Comparison of ENCODE assay signal across 26 mouse cellular contexts in the genomic region with DNA sequence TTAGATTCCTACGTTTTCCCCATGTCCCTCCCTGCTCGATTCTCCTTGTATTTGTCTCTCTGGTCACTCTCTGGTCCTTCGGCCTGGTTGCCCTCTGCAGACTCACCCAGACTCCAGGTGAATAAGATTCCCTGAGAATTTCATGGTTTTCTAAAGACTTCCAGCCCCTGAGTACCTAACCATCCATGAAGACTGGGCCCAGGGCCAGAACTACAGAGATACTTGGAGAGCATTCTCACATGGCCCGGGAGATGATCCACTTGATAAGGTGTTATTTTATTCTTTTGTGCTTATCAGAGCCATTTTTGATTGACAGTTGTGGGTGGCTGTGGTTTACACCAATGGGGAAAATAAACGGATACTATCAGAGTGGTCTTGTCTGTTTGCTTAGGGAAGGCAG. TPM values are rescaled to one million over a fixed set of nuclear protein-coding genes. Genes with fewer than 3 reads are reported as not detected.
"Had no signal": no experiment of that assay in that cellular context is flagged by ENCODE, and none has a peak within 500 bp of the region (broad histone marks: within the 10 kb centered on the region; RNA-seq: fewer than 3 reads in every experiment).

No protein-coding gene starts in this region.

- H3K36me3 ChIP-seq: heart, embryonic 10.5 days; heart, embryonic 12.5 days; hindbrain, embryonic 10.5 days; hindbrain, embryonic 12.5 days; intestine, embryonic 15.5 days; kidney, embryonic 15.5 days; limb, embryonic 10.5 days; limb, embryonic 12.5 days; liver, embryonic 13.5 days; liver, embryonic 15.5 days had no signal

- H3K27ac ChIP-seq: gastrocnemius, adult 2 months; heart, embryonic 10.5 days; hindbrain, embryonic 10.5 days; hindbrain, embryonic 12.5 days; hindbrain, embryonic 14.5 days; intestine, embryonic 15.5 days; kidney, embryonic 15.5 days; kidney, postnatal 0 days; layer of hippocampus, adult 2 months; left cerebral cortex, adult 2 months; limb, embryonic 10.5 days; limb, embryonic 12.5 days; liver, embryonic 13.5 days; liver, embryonic 15.5 days had no signal

- DNase-seq: gastrocnemius, adult 2 months; gastrocnemius, postnatal 10 days; gastrocnemius, postnatal 25 days; heart, adult 18-20 months; heart, postnatal 10 days; heart, postnatal 4 days; kidney, adult 18-20 months; kidney, adult 9 months; kidney, postnatal 4 days; liver; liver, embryonic 13.5 days; liver, postnatal 0 days had no signal

- H3K27me3 ChIP-seq: intestine, embryonic 15.5 days had no signal

- H3K4me3 ChIP-seq: gastrocnemius, adult 2 months; heart, embryonic 10.5 days; heart, embryonic 12.5 days; hindbrain, embryonic 10.5 days; hindbrain, embryonic 12.5 days; intestine, embryonic 15.5 days; kidney, embryonic 15.5 days; layer of hippocampus, adult 2 months; left cerebral cortex, adult 2 months; limb, embryonic 10.5 days; limb, embryonic 12.5 days; liver, embryonic 13.5 days; liver, embryonic 15.5 days had no signal

- H3K4me1 ChIP-seq: heart, embryonic 12.5 days; hindbrain, embryonic 12.5 days; intestine, embryonic 15.5 days; kidney, embryonic 15.5 days; limb, embryonic 10.5 days; limb, embryonic 12.5 days; liver, embryonic 13.5 days; liver, embryonic 15.5 days had no signal

RNA-seq across cellular contexts. Expression of a gene that starts 25.7 kb away (rescaled TPM):
- polyA plus RNA-seq: heart, embryonic 12.5 days; hindbrain, embryonic 10.5 days; liver, embryonic 11.5 days had no signal

RNA-seq across cellular contexts. Expression of a gene that starts 31.7 kb away (rescaled TPM):
- polyA plus RNA-seq: liver, postnatal 0 days had no signal
